9 mouse cellular contexts compared by ENCODE assay signal in the genomic region with DNA sequence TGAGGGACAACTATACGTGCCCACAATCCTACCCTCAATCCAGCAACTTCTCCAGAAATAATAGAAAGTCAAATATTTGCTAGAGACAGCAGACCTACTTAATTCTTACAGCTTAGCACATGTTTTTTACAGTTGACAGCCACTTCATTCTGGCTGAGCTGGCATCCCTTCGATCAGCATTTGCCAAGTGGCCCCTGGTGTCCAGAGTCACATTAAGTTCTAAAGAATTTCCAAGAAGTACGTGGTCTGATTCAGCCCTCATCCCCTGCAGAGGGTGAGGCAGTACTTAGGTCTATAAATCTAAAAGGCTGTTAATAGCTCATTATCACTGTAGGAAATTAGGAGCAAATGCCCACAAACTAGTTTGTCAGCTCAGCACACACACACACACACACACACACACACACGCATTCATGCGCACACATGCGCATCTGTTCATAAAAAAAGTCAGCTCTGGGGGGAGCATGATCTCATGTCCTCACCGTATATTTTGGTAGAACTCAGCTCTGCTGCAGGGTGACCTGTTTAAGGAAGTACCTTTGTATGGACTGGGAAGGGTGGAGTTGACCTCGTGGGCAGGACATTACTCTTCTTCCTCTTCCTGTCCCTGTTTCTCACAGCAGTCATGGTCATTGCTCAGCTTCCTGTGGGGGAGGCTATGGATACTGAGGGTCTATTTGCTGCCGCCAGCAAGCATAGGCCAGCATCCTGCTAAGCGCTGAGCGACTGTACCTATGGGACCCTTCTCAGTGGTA.
DNase-seq lines count a peak whose midpoint lies in the region; ATAC-seq and TF ChIP-seq lines count a peak whose summit lies in the region.
"Had no signal": no experiment of that assay in that cellular context is flagged by ENCODE, and none has a peak within 500 bp of the region (broad histone marks: within the 10 kb centered on the region; RNA-seq: fewer than 3 reads in every experiment).

No protein-coding gene starts in this region.

- no peaks in the 10 kb centered on the region for H3K36me3 ChIP-seq in midbrain, embryonic 14.5 days (ENCODE audit: control insufficient read depth, insufficient read depth, low read length)
- H3K36me3 ChIP-seq: limb, embryonic 12.5 days had no signal

- ATAC-seq in activated CD4-positive, CD25-positive, alpha-beta regulatory T cell, adult 4 months: no peak
- no peak for ATAC-seq in midbrain, embryonic 14.5 days (ENCODE audit: low FRiP score, low TSS enrichment)

- no peak for TF ChIP-seq CTCF in bone marrow macrophage, adult 2 months (IDR thresholded peaks at IDR 0.05; ENCODE audit: low read depth, low read length)

- WGBS in midbrain, embryonic 14.5 days: 90% methylated on average over 11 of the region's 11 CpGs

- H3K9me3 ChIP-seq in midbrain, embryonic 14.5 days (ENCODE audit: control insufficient read depth, low read length): no peaks in the 10 kb centered on the region
- H3K9me3 ChIP-seq: limb, embryonic 12.5 days had no signal

- TF ChIP-seq POLR2A in bone marrow macrophage, adult 2 months (IDR thresholded peaks at IDR 0.05; ENCODE audit: borderline replicate concordance, low read depth, low read length): no peak

- peak; percentile 18 for DNase-seq in adrenal gland, adult 2 months
- DNase-seq in adrenal gland, postnatal 25 days: no peak
- DNase-seq in kidney, adult 8-10 months: peak; percentile 16 to 20
- DNase-seq in lung, postnatal 10 days: peak; percentile 45
- DNase-seq in embryo, embryonic 10 days (ENCODE audit: low spot score): no peak
- DNase-seq in midbrain, embryonic 14.5 days: no peak

- peaks cover 9% of the 10 kb centered on the region for H3K4me1 ChIP-seq in bone marrow macrophage, adult 2 months (ENCODE audit: control insufficient read depth, insufficient read depth, low read length)
- H3K4me1 ChIP-seq in midbrain, embryonic 14.5 days (ENCODE audit: control insufficient read depth, insufficient read depth, low read length): no peaks in the 10 kb centered on the region

- no peak overlapping the region for H3K4me2 ChIP-seq in midbrain, embryonic 14.5 days (ENCODE audit: low read length)
- H3K4me2 ChIP-seq: limb, embryonic 12.5 days had no signal

- no peak overlapping the region for H3K27ac ChIP-seq in bone marrow macrophage, adult 2 months (ENCODE audit: insufficient read depth, low read depth, low read length)
- no peak overlapping the region for H3K27ac ChIP-seq in midbrain, embryonic 14.5 days (replicated peaks; ENCODE audit: low read depth, low read length)
- H3K27ac ChIP-seq: limb, embryonic 12.5 days had no signal

- H3K27me3 ChIP-seq in midbrain, embryonic 14.5 days (ENCODE audit: control insufficient read depth, insufficient read depth, low read length): no peaks in the 10 kb centered on the region

- H3K4me3 ChIP-seq in bone marrow macrophage, adult 2 months (ENCODE audit: insufficient read depth, low read length): peak overlapping the region; percentile 54
- no peak overlapping the region for H3K4me3 ChIP-seq in midbrain, embryonic 14.5 days (replicated peaks; ENCODE audit: low read depth, low read length)
- H3K4me3 ChIP-seq: limb, embryonic 12.5 days had no signal

- no peak overlapping the region for H3K9ac ChIP-seq in midbrain, embryonic 14.5 days (replicated peaks; ENCODE audit: low read length)
- H3K9ac ChIP-seq: limb, embryonic 12.5 days had no signal

Comparison
In these comparisons a context has a peak if more than half of its experiments do, and no peak if none do; other contexts are left out.
1. DNase-seq: peak in adrenal gland, adult 2 months (single experiment), kidney, adult 8-10 months (2 of 2) and lung, postnatal 10 days (single experiment); none in adrenal gland, postnatal 25 days (single experiment), embryo, embryonic 10 days (single experiment) and midbrain, embryonic 14.5 days (single experiment).